Mouse (Mus musculus): ENCODE data around the gene Fam216a.
A peak's percentile ranks its signal among the peaks of the same experiment; 100 is the strongest.
"Not testable (repeated sequence)": the region's sequence is repeated elsewhere in the genome, so short reads cannot be mapped to it uniquely, and the experiment has no call there.

The Fam216a gene

GRCm38 (mm10) chr5:122320205-122320781, 51.9 kb downstream of the Fam216a start:
- no peak for DNase-seq (ENCODE audit: low spot score in 2 of 2)

- DNase-seq (ENCODE audit: low spot score in 2 of 2): no peak
Observed at GRCm38 (mm10) chr5:122319474-122320204, 52.5 kb downstream of the Fam216a start.

DNA sequence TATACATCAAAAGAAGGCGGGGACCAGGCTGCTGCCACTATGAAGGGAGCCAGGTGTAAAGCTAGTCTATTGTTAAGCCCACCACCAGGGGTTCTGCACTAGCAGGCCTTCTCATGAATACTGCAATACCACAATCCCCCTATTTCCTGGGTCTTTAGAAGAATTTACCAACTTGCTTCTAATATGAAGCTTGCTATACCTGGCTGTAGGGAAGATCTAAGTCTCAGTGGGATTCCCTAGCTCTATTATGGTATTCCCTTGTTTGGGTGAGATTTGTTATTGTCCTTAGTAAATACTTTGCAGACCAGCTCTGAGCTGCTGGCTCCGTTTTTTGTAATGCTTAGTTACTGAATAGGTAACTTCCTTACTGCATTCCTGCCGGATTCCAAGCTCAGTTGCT, 53.2 kb downstream of the Fam216a start:
- DNase-seq (ENCODE audit: low spot score in 2 of 2): not testable (repeated sequence)

DNA sequence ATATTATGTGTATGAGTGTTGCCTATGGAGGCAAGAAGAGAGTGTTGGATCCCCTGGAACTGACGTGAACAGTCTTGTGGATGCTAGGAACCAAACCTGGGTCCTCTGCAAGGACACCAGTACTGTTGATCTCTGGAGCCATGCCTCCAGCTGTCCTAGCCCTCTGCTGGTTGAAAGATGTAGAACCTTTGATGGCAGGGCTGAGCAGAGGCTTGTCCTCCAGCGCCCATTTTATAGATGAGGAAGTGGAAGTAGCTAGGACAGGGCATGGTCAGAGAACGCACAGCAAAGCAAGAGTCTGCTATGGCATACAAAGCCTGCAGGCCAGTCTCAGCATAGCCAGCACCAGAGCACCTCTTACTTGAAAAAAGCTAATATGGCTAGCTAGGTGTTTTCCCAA, 54.1 kb downstream of the Fam216a start:
- DNase-seq (ENCODE audit: low spot score in 2 of 2): peak; percentile 59 to 72

GRCm38 (mm10) chr5:122317329-122318045, 54.7 kb downstream of the Fam216a start:
- DNase-seq (ENCODE audit: low spot score in 2 of 2): peak; percentile 58 to 67

DNA sequence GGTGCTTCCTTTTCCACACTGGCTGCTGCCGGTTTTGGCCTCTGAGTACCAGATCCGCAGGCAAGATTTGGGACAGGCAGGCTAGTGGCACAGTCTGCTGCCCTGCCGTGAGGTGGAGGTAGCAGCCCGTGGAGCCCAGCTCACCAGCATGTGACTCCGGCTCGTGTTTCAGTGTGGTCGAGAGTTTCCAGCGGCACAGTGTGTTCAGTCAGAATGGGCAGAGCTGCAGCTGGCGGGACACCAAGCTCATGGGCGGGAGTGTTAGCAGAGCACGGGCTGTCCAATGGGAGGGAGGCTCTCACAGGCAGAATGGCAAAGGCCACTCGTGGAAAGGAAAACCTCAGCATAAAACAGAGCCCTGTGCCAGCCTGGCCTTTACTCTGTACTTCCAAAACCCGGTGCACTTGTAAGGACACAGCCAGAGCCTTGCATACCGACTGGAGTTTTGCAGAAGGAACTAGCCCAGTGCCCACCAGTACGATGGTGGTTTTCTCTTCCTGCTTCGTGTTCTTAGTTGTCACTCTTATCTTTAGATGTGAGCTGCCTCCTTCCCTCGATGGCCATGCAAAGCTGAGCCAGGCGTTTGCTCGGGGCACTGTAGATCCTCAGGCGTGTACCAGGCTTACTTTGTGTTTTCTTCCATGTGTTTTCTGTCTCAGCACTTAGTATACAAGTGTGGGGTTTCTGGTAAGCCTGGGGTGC, 57.0 kb downstream of the Fam216a start:
- peak; percentile 31 to 44 for DNase-seq (ENCODE audit: low spot score in 2 of 2)

Measured in thymus, postnatal 10 days (tissue).